Mouse (Mus musculus) limb, embryonic 12.5 days (tissue): ENCODE measurements around the gene Cacna1e. TPM values are rescaled to one million over a fixed set of nuclear protein-coding genes. Genes with fewer than 3 reads are reported as not detected.

ENCODE experiments used
- ATAC-seq: fragments of 200-750 bp; cut with Nextera tagmentation; 2 replicates; pipeline ENCODE4 v1.8.0; 2017; ENCODE audit warnings: low read depth, moderate TSS enrichment; ENCODE audit not compliant: insufficient number of reproducible peaks, insufficient read depth, low FRiP score, low TSS enrichment
- H3K27ac ChIP-seq: fragments of 300-500 bp; sonication (generic); 2 replicates; pipeline ENCODE4 v1.5.1; 2016; ENCODE audit warnings: mild to moderate bottlenecking, moderate library complexity
- H3K27me3 ChIP-seq: fragments of 300-500 bp; sonication (generic); 2 replicates; pipeline ENCODE4 v1.6.1; 2016; ENCODE audit warnings: mild to moderate bottlenecking, moderate library complexity
- H3K36me3 ChIP-seq: fragments of 300-500 bp; sonication (generic); 2 replicates; pipeline ENCODE4 v1.6.1; 2016; ENCODE audit warnings: mild to moderate bottlenecking, moderate library complexity
- H3K4me1 ChIP-seq: fragments of 300-500 bp; sonication (generic); replicated peaks from 2 replicates; pipeline ENCODE4 v1.6.1; 2016
- H3K4me2 ChIP-seq: fragments of 300-500 bp; sonication (generic); 2 replicates; pipeline ENCODE4 v1.6.1; 2016; ENCODE audit warnings: mild to moderate bottlenecking, moderate library complexity
- H3K4me3 ChIP-seq: fragments of 300-500 bp; sonication (generic); replicated peaks from 2 replicates; pipeline ENCODE4 v1.5.1; 2016; ENCODE audit warnings: mild to moderate bottlenecking
- H3K9ac ChIP-seq: fragments of 300-500 bp; sonication (generic); replicated peaks from 2 replicates; pipeline ENCODE4 v1.6.1; 2016; ENCODE audit warnings: mild to moderate bottlenecking, moderate library complexity
- H3K9me3 ChIP-seq: fragments of 300-500 bp; sonication (generic); 2 replicates; pipeline ENCODE4 v1.6.1; 2016; ENCODE audit warnings: mild to moderate bottlenecking, moderate library complexity
- WGBS: fragments of 180-500 bp; shearing (Covaris S2); methylation state at CpG from one replicate; pipeline ENCODE4 v1.1.7; 2016; 5-methylcytosine and 5-hydroxymethylcytosine counted together
- polyA plus RNA-seq: library from polyadenylated mRNA; unstranded; fragments of >200 nt; fragmentation: Nextera tagmentation; extraction: Ambion mirVana; gene quantifications from 2 replicates; pipeline ENCODE4 v1.2.1, GENCODE M21; 2016

Cacna1e gene
- polyA plus RNA-seq, 1 experiment from 2014 or later = 1.2 TPM

GRCm38 (mm10) chr1:154576418-154576817, 307.9 kb downstream of the Cacna1e start:
- Histone ChIP-seq H3K27ac (no peak overlapping the region), H3K4me2 (no peak overlapping the region), H3K36me3 (no peaks in the 10 kb centered on the region), H3K4me3 (no peak overlapping the region), H3K4me1 (no peaks in the 10 kb centered on the region), H3K9ac (no peak overlapping the region), H3K9me3 (no peaks in the 10 kb centered on the region), H3K27me3 (no peaks in the 10 kb centered on the region)
- ATAC-seq = no peak
- WGBS = 66% methylated on average over 2 of the region's 2 CpGs

GRCm38 (mm10) chr1:154566026-154566425, 318.3 kb downstream of the Cacna1e start:
- ATAC-seq = no peak
- no peaks in the 10 kb centered on the region for H3K4me1 ChIP-seq
- H3K4me2 ChIP-seq = no peak overlapping the region
- no peaks in the 10 kb centered on the region for H3K27me3 ChIP-seq
- H3K9ac ChIP-seq = no peak overlapping the region
- no peaks in the 10 kb centered on the region for H3K9me3 ChIP-seq
- H3K36me3 ChIP-seq = no peaks in the 10 kb centered on the region
- no peak overlapping the region for H3K27ac ChIP-seq
- H3K4me3 ChIP-seq = no peak overlapping the region
- WGBS = 83% methylated on average over 6 of the region's 6 CpGs

GRCm38 (mm10) chr1:154555811-154556210, 328.5 kb downstream of the Cacna1e start:
- Histone ChIP-seq H3K9me3 (no peaks in the 10 kb centered on the region), H3K4me3 (no peak overlapping the region), H3K27me3 (no peaks in the 10 kb centered on the region), H3K4me2 (no peak overlapping the region), H3K36me3 (no peaks in the 10 kb centered on the region), H3K27ac (no peak overlapping the region), H3K4me1 (peaks cover 11% of the 10 kb centered on the region; the same call in 1 of the 2 replicates), H3K9ac (no peak overlapping the region)
- ATAC-seq = no peak
- WGBS = 29% methylated on average over 1 of the region's 1 CpGs

- H3K36me3 ChIP-seq = no peaks in the 10 kb centered on the region
- WGBS = 67% methylated on average over 1 of the region's 1 CpGs
- H3K9ac ChIP-seq = no peak overlapping the region
- H3K27me3 ChIP-seq = no peaks in the 10 kb centered on the region
- no peak overlapping the region for H3K4me3 ChIP-seq
- H3K4me2 ChIP-seq = no peak overlapping the region
- ATAC-seq = no peak
- no peaks in the 10 kb centered on the region for H3K9me3 ChIP-seq
- H3K27ac ChIP-seq = no peak overlapping the region
- H3K4me1 ChIP-seq = peaks cover 11% of the 10 kb centered on the region; the same call in 1 of the 2 replicates
Measured at GRCm38 (mm10) chr1:154553132-154553531, 331.2 kb downstream of the Cacna1e start.

- ATAC-seq = no peak
- Histone ChIP-seq H3K9me3 (no peaks in the 10 kb centered on the region), H3K27ac (no peak overlapping the region), H3K4me1 (no peaks in the 10 kb centered on the region), H3K36me3 (no peaks in the 10 kb centered on the region), H3K4me2 (no peak overlapping the region), H3K9ac (no peak overlapping the region), H3K4me3 (no peak overlapping the region), H3K27me3 (no peaks in the 10 kb centered on the region)
Measured at GRCm38 (mm10) chr1:154537445-154537844, 346.9 kb downstream of the Cacna1e start.

- H3K27me3 ChIP-seq = no peaks in the 10 kb centered on the region
- H3K9ac ChIP-seq = no peak overlapping the region
- H3K9me3 ChIP-seq = no peaks in the 10 kb centered on the region
- no peak overlapping the region for H3K4me3 ChIP-seq
- no peak for ATAC-seq
- 73% methylated on average over 2 of the region's 2 CpGs for WGBS
- H3K4me1 ChIP-seq = no peaks in the 10 kb centered on the region
- no peak overlapping the region for H3K4me2 ChIP-seq
- no peaks in the 10 kb centered on the region for H3K36me3 ChIP-seq
- H3K27ac ChIP-seq = no peak overlapping the region
Measured at GRCm38 (mm10) chr1:154536763-154537162, 347.5 kb downstream of the Cacna1e start.

- Histone ChIP-seq H3K4me3 (no peak overlapping the region), H3K27ac (no peak overlapping the region), H3K36me3 (no peaks in the 10 kb centered on the region), H3K4me2 (no peak overlapping the region), H3K9ac (no peak overlapping the region), H3K27me3 (no peaks in the 10 kb centered on the region), H3K9me3 (no peaks in the 10 kb centered on the region), H3K4me1 (0 out of 2 replicates have a peak, but pooled peaks cover 6% of the 10 kb centered on the region)
- ATAC-seq = no peak
- WGBS = 73% methylated on average over 11 of the region's 11 CpGs
Measured at GRCm38 (mm10) chr1:154532987-154533940, 351.0 kb downstream of the Cacna1e start.

- Histone ChIP-seq H3K4me3 (no peak overlapping the region), H3K27ac (no peak overlapping the region), H3K9ac (no peak overlapping the region), H3K36me3 (no peaks in the 10 kb centered on the region), H3K27me3 (no peaks in the 10 kb centered on the region), H3K4me2 (no peak overlapping the region), H3K9me3 (no peaks in the 10 kb centered on the region), H3K4me1 (0 out of 2 replicates have a peak, but pooled peaks cover 6% of the 10 kb centered on the region)
- 79% methylated on average over 4 of the region's 4 CpGs for WGBS
- no peak for ATAC-seq
Measured at GRCm38 (mm10) chr1:154529666-154530065, 354.6 kb downstream of the Cacna1e start.

GRCm38 (mm10) chr1:154528803-154529202, 355.5 kb downstream of the Cacna1e start:
- no peak overlapping the region for H3K9ac ChIP-seq
- H3K4me3 ChIP-seq = no peak overlapping the region
- WGBS = 87% methylated on average over 6 of the region's 6 CpGs
- 0 out of 2 replicates have a peak, but pooled peaks cover 6% of the 10 kb centered on the region for H3K4me1 ChIP-seq
- no peak overlapping the region for H3K4me2 ChIP-seq
- no peaks in the 10 kb centered on the region for H3K36me3 ChIP-seq
- H3K9me3 ChIP-seq = no peaks in the 10 kb centered on the region
- H3K27ac ChIP-seq = no peak overlapping the region
- no peaks in the 10 kb centered on the region for H3K27me3 ChIP-seq
- ATAC-seq = no peak

- H3K9ac ChIP-seq = no peak overlapping the region
- no peaks in the 10 kb centered on the region for H3K27me3 ChIP-seq
- no peak for ATAC-seq
- H3K4me3 ChIP-seq = no peak overlapping the region
- H3K4me2 ChIP-seq = no peak overlapping the region
- H3K9me3 ChIP-seq = no peaks in the 10 kb centered on the region
- no peaks in the 10 kb centered on the region for H3K36me3 ChIP-seq
- H3K27ac ChIP-seq = no peak overlapping the region
- H3K4me1 ChIP-seq = no peaks in the 10 kb centered on the region
- 89% methylated on average over 2 of the region's 2 CpGs for WGBS
Measured at GRCm38 (mm10) chr1:154520715-154521114, 363.6 kb downstream of the Cacna1e start.

- H3K36me3 ChIP-seq = no peaks in the 10 kb centered on the region
- H3K27ac ChIP-seq = no peak overlapping the region
- no peaks in the 10 kb centered on the region for H3K9me3 ChIP-seq
- ATAC-seq = no peak
- no peak overlapping the region for H3K4me3 ChIP-seq
- no peaks in the 10 kb centered on the region for H3K4me1 ChIP-seq
- H3K27me3 ChIP-seq = no peaks in the 10 kb centered on the region
- no peak overlapping the region for H3K9ac ChIP-seq
- no peak overlapping the region for H3K4me2 ChIP-seq
- 91% methylated on average over 2 of the region's 2 CpGs for WGBS
Measured at GRCm38 (mm10) chr1:154515350-154515749, 369.0 kb downstream of the Cacna1e start.

GRCm38 (mm10) chr1:154511736-154512135, 372.6 kb downstream of the Cacna1e start:
- Histone ChIP-seq H3K9ac (no peak overlapping the region), H3K27me3 (no peaks in the 10 kb centered on the region), H3K4me2 (no peak overlapping the region), H3K9me3 (no peaks in the 10 kb centered on the region), H3K4me1 (no peaks in the 10 kb centered on the region), H3K27ac (no peak overlapping the region), H3K36me3 (no peaks in the 10 kb centered on the region), H3K4me3 (no peak overlapping the region)
- no peak for ATAC-seq
